Mouse (Mus musculus) forebrain, embryonic 12.5 days (tissue): Measurements from ENCODE around the gene Slc17a3. TPM values are rescaled to one million over a fixed set of nuclear protein-coding genes. Genes with fewer than 3 reads are reported as not detected.

Experiments used
- ATAC-seq: fragments of 200-750 bp; cut with Nextera tagmentation; 2 replicates; pipeline ENCODE4 v1.8.0; 2017; ENCODE audit warnings: moderate TSS enrichment; ENCODE audit not compliant: low FRiP score
- H3K27ac ChIP-seq: fragments of 300-500 bp; sonication (generic); 2 replicates; pipeline ENCODE4 v1.5.1; 2016; ENCODE audit warnings: mild to moderate bottlenecking
- H3K27me3 ChIP-seq: fragments of 300-500 bp; sonication (generic); 2 replicates; pipeline ENCODE4 v1.6.1; 2016; ENCODE audit warnings: mild to moderate bottlenecking
- H3K36me3 ChIP-seq: fragments of 300-500 bp; sonication (generic); replicated peaks from 2 replicates; pipeline ENCODE4 v1.6.1; 2016; ENCODE audit warnings: mild to moderate bottlenecking
- H3K4me1 ChIP-seq: fragments of 300-500 bp; sonication (generic); 2 replicates; pipeline ENCODE4 v1.6.1; 2016
- H3K4me2 ChIP-seq: fragments of 300-500 bp; sonication (generic); 2 replicates; pipeline ENCODE4 v1.6.1; 2016; ENCODE audit warnings: mild to moderate bottlenecking, moderate library complexity
- H3K4me3 ChIP-seq: fragments of 300-500 bp; sonication (generic); replicated peaks from 2 replicates; pipeline ENCODE4 v1.5.1; 2016; ENCODE audit warnings: mild to moderate bottlenecking
- H3K9ac ChIP-seq: fragments of 300-500 bp; sonication (generic); 2 replicates; pipeline ENCODE4 v1.6.1; 2016; ENCODE audit warnings: mild to moderate bottlenecking
- H3K9me3 ChIP-seq: fragments of 300-500 bp; sonication (generic); 2 replicates; pipeline ENCODE4 v1.6.1; 2016
- WGBS: fragments of 180-500 bp; shearing (Covaris S2); methylation state at CpG from one replicate; pipeline ENCODE4 v1.1.7; 2016; 5-methylcytosine and 5-hydroxymethylcytosine counted together
- polyA plus RNA-seq: library from polyadenylated mRNA; unstranded; fragments of >200 nt; fragmentation: Nextera tagmentation; extraction: Ambion mirVana; gene quantifications from 2 replicates; pipeline ENCODE4 v1.2.1, GENCODE M21; 2016

Slc17a3 gene
- polyA plus RNA-seq, 1 experiment from 2014 or later: not detected

- Histone ChIP-seq H3K4me2 (no peak overlapping the region), H3K9me3 (no peaks in the 10 kb centered on the region), H3K36me3 (no peaks in the 10 kb centered on the region), H3K27me3 (no peaks in the 10 kb centered on the region), H3K4me1 (no peaks in the 10 kb centered on the region), H3K9ac (no peak overlapping the region), H3K27ac (no peak overlapping the region), H3K4me3 (no peak overlapping the region)
- ATAC-seq: no peak
- 95% methylated on average over 2 of the region's 2 CpGs for WGBS
Observed at GRCm38 (mm10) chr13:23849299-23849698, 10.1 kb downstream of the Slc17a3 start.

- Histone ChIP-seq H3K9ac (no peak overlapping the region), H3K4me3 (no peak overlapping the region), H3K4me1 (no peaks in the 10 kb centered on the region), H3K36me3 (no peaks in the 10 kb centered on the region), H3K4me2 (no peak overlapping the region), H3K27ac (no peak overlapping the region), H3K9me3 (no peaks in the 10 kb centered on the region), H3K27me3 (no peaks in the 10 kb centered on the region)
- ATAC-seq: no peak
- WGBS: 75% methylated on average over 3 of the region's 3 CpGs
Observed at GRCm38 (mm10) chr13:23856401-23856800, 17.2 kb downstream of the Slc17a3 start.

GRCm38 (mm10) chr13:23861815-23862214 is 22.6 kb downstream of the Slc17a3 start:
- no peak for ATAC-seq
- H3K9me3 ChIP-seq: no peaks in the 10 kb centered on the region
- H3K4me3 ChIP-seq: no peak overlapping the region
- no peak overlapping the region for H3K27ac ChIP-seq
- no peaks in the 10 kb centered on the region for H3K4me1 ChIP-seq
- H3K27me3 ChIP-seq: no peaks in the 10 kb centered on the region
- H3K36me3 ChIP-seq: no peaks in the 10 kb centered on the region
- no peak overlapping the region for H3K9ac ChIP-seq
- no peak overlapping the region for H3K4me2 ChIP-seq

- Histone ChIP-seq H3K27me3 (no peaks in the 10 kb centered on the region), H3K27ac (no peak overlapping the region), H3K36me3 (no peaks in the 10 kb centered on the region), H3K9me3 (no peaks in the 10 kb centered on the region), H3K9ac (no peak overlapping the region), H3K4me2 (no peak overlapping the region), H3K4me3 (no peak overlapping the region), H3K4me1 (no peaks in the 10 kb centered on the region)
- no peak for ATAC-seq
- WGBS: 84% methylated on average over 9 of the region's 9 CpGs
Observed at GRCm38 (mm10) chr13:23864711-23865110, 25.5 kb downstream of the Slc17a3 start.

GRCm38 (mm10) chr13:23866086-23866710 is 27.0 kb downstream of the Slc17a3 start:
- H3K27me3 ChIP-seq: no peaks in the 10 kb centered on the region
- 83% methylated on average over 9 of the region's 9 CpGs for WGBS
- no peak overlapping the region for H3K4me2 ChIP-seq
- H3K9ac ChIP-seq: no peak overlapping the region
- H3K4me1 ChIP-seq: no peaks in the 10 kb centered on the region
- no peaks in the 10 kb centered on the region for H3K9me3 ChIP-seq
- H3K36me3 ChIP-seq: no peaks in the 10 kb centered on the region
- no peak overlapping the region for H3K4me3 ChIP-seq
- no peak overlapping the region for H3K27ac ChIP-seq
- ATAC-seq: no peak

- Histone ChIP-seq H3K9ac (no peak overlapping the region), H3K4me2 (no peak overlapping the region), H3K4me1 (no peaks in the 10 kb centered on the region), H3K4me3 (no peak overlapping the region), H3K27ac (no peak overlapping the region), H3K36me3 (no peaks in the 10 kb centered on the region), H3K27me3 (no peaks in the 10 kb centered on the region), H3K9me3 (no peaks in the 10 kb centered on the region)
- WGBS: 94% methylated on average over 6 of the region's 6 CpGs
- no peak for ATAC-seq
Observed at GRCm38 (mm10) chr13:23867000-23867399, 27.8 kb downstream of the Slc17a3 start.

- H3K4me2 ChIP-seq: no peak within 1 kb of the TSS
- H3K4me1 ChIP-seq: no peaks in the 10 kb centered on the region
- H3K27ac ChIP-seq: no peak within 1 kb of the TSS
- ATAC-seq: no peak
- H3K9me3 ChIP-seq: no peaks in the 10 kb centered on the region
- no peaks in the 10 kb centered on the region for H3K36me3 ChIP-seq
- 92% methylated on average over 7 of the region's 7 CpGs for WGBS
- no peak within 1 kb of the TSS for H3K4me3 ChIP-seq
- no peak within 1 kb of the TSS for H3K9ac ChIP-seq
- no peaks in the 10 kb centered on the region for H3K27me3 ChIP-seq
Observed at GRCm38 (mm10) chr13:23867405-23867804, 28.2 kb downstream of the Slc17a3 start, which contains the start of gene Slc17a1. Gene Slc17a1 (plus strand): TSS chr13:23867750.

GRCm38 (mm10) chr13:23868790-23869533 is 29.7 kb downstream of the Slc17a3 start:
- ATAC-seq: no peak
- Histone ChIP-seq H3K4me2 (no peak overlapping the region), H3K4me1 (no peaks in the 10 kb centered on the region), H3K27ac (no peak overlapping the region), H3K36me3 (no peaks in the 10 kb centered on the region), H3K4me3 (no peak overlapping the region), H3K27me3 (no peaks in the 10 kb centered on the region), H3K9ac (no peak overlapping the region), H3K9me3 (no peaks in the 10 kb centered on the region)
- WGBS: 90% methylated on average over 8 of the region's 8 CpGs

- H3K27ac ChIP-seq: no peak overlapping the region
- no peak for ATAC-seq
- no peak overlapping the region for H3K4me2 ChIP-seq
- no peaks in the 10 kb centered on the region for H3K4me1 ChIP-seq
- H3K9me3 ChIP-seq: no peaks in the 10 kb centered on the region
- H3K27me3 ChIP-seq: no peaks in the 10 kb centered on the region
- H3K36me3 ChIP-seq: no peaks in the 10 kb centered on the region
- WGBS: 79% methylated on average over 3 of the region's 3 CpGs
- H3K9ac ChIP-seq: no peak overlapping the region
- no peak overlapping the region for H3K4me3 ChIP-seq
Observed at GRCm38 (mm10) chr13:23869996-23870395, 30.8 kb downstream of the Slc17a3 start.

- Histone ChIP-seq H3K27ac (no peak overlapping the region), H3K4me1 (no peaks in the 10 kb centered on the region), H3K36me3 (no peaks in the 10 kb centered on the region), H3K9ac (no peak overlapping the region), H3K9me3 (no peaks in the 10 kb centered on the region), H3K27me3 (no peaks in the 10 kb centered on the region), H3K4me3 (no peak overlapping the region), H3K4me2 (no peak overlapping the region)
- no peak for ATAC-seq
- 86% methylated on average over 5 of the region's 5 CpGs for WGBS
Observed at GRCm38 (mm10) chr13:23873141-23873540, 33.9 kb downstream of the Slc17a3 start.

- no peaks in the 10 kb centered on the region for H3K27me3 ChIP-seq
- H3K36me3 ChIP-seq: no peaks in the 10 kb centered on the region
- 73% methylated on average over 3 of the region's 3 CpGs for WGBS
- H3K4me2 ChIP-seq: no peak overlapping the region
- no peak overlapping the region for H3K9ac ChIP-seq
- no peak for ATAC-seq
- no peak overlapping the region for H3K27ac ChIP-seq
- no peaks in the 10 kb centered on the region for H3K9me3 ChIP-seq
- H3K4me3 ChIP-seq: no peak overlapping the region
- no peaks in the 10 kb centered on the region for H3K4me1 ChIP-seq
Observed at GRCm38 (mm10) chr13:23879106-23879505, 39.9 kb downstream of the Slc17a3 start.

- Histone ChIP-seq H3K4me3 (no peak overlapping the region), H3K4me1 (no peaks in the 10 kb centered on the region), H3K9me3 (no peaks in the 10 kb centered on the region), H3K27ac (no peak overlapping the region), H3K9ac (no peak overlapping the region), H3K36me3 (no peaks in the 10 kb centered on the region), H3K27me3 (no peaks in the 10 kb centered on the region), H3K4me2 (no peak overlapping the region)
- no peak for ATAC-seq
- 75% methylated on average over 5 of the region's 5 CpGs for WGBS
Observed at GRCm38 (mm10) chr13:23879636-23880035, 40.4 kb downstream of the Slc17a3 start.

- H3K9ac ChIP-seq: no peak overlapping the region
- no peak overlapping the region for H3K4me3 ChIP-seq
- H3K4me1 ChIP-seq: no peaks in the 10 kb centered on the region
- H3K4me2 ChIP-seq: no peak overlapping the region
- H3K36me3 ChIP-seq: no peaks in the 10 kb centered on the region
- WGBS: 42% methylated on average over 2 of the region's 2 CpGs
- no peak for ATAC-seq
- no peaks in the 10 kb centered on the region for H3K27me3 ChIP-seq
- H3K9me3 ChIP-seq: no peaks in the 10 kb centered on the region
- no peak overlapping the region for H3K27ac ChIP-seq
Observed at GRCm38 (mm10) chr13:23885540-23885939, 46.3 kb downstream of the Slc17a3 start.
